Mouse (Mus musculus) common myeloid progenitor, adult 5-6 weeks (primary cell): Measurements from ENCODE around the gene Ctbp2. TPM values are rescaled to one million over a fixed set of nuclear protein-coding genes. Genes with fewer than 3 reads are reported as not detected.

Source experiments
- ATAC-seq: replicated peaks from 2 replicates; pipeline ENCODE4 v1.8.0; 2016; ENCODE audit warnings: low read depth, mild to moderate bottlenecking, moderate TSS enrichment, inconsistent platforms; ENCODE audit not compliant: poor library complexity, severe bottlenecking
- total RNA-seq: library from RNA; stranded (forward); fragments of 200-1000, 187-1606 nt; gene quantifications from 2 replicates; pipeline ENCODE4 v1.2.3, GENCODE M21; 2017

The Ctbp2 gene
- total RNA-seq, 1 experiment from 2014 or later = 43.4 TPM

DNA sequence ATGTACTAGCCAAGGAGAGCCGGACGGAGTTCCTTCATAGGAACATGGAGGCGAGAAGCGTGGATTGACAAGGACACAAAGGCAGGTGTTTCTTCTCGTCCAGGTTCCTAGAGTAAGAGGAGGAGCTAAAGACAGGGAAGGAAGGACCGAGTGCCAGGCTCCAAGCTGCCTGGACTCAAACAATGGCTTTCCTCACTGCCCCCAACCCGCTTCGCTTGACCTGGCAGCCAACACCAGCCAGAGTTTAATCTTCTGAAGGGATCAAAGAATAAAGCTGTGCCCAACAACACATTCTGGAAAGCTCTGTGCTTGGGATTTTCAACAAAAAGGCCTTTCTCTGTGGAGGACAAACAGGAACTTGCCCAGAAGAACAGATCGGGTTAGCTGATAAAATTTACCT lies 70.4 kb downstream of the Ctbp2 start:
- no peak for ATAC-seq

DNA sequence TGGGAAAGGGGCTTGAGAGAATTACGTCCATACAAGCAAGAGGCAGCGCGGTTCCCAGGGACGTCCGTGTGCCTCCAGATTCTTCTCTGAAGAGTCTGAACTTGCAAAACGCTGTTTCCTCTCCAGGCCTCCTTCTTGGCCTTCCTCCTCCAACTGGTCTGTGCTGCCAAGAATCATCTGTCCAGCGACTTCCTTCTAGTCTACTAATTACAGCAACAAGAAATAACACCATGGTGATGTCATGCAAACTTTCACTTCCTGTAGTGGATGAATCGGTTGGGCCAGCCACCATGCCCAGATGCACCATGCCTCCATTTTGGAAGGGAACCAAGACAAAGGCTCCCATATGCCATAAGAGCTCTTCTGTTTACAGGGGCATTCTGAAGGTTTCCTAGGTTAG lies 71.3 kb downstream of the Ctbp2 start:
- ATAC-seq = peak; percentile 91

DNA sequence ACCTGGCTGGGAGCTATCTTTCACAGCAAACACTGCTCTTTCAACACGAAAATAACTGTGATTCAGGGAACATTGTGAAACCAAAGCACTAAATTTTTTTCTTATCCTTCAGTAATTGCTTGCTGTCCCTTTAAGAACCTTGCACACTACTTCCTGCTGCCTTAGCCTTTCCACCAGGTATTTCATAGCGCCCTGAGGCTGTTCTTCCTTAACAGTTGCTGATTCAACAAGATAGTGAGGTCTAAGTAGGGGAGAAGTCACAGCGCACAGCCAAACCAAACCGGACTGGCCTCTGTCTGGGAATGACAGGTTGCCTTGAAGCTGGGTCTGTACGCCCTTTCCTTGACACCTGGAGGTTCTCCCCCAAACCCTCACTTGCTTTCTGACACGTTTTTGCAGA lies 73.5 kb downstream of the Ctbp2 start:
- ATAC-seq = no peak

DNA sequence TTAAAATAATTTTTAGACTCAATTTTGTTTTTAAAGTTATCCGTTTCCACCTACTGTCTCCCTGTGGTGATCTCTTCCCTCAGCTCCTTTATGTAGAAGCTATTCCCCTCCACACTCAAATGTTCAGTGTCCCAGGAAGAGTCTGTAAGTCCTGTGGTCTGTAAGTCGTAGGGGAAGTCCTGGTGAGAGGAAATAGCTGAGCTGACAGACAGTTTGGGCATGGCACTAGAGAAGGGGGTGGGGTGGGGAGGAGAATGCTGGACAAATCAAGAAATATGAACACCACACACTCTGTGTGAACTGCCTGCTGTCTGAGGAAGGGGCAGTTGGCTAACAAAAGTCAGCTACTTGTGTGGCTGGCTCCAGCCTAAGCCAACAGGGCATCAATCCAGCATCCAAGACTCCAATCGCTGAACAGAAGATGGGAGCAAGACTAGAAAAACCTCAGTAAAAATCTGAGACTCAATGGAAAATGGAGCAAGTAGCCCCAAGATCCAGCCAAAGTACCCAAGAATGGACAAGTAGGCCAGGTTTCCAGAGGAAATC lies 76.0 kb downstream of the Ctbp2 start:
- peak; percentile 71 for ATAC-seq

DNA sequence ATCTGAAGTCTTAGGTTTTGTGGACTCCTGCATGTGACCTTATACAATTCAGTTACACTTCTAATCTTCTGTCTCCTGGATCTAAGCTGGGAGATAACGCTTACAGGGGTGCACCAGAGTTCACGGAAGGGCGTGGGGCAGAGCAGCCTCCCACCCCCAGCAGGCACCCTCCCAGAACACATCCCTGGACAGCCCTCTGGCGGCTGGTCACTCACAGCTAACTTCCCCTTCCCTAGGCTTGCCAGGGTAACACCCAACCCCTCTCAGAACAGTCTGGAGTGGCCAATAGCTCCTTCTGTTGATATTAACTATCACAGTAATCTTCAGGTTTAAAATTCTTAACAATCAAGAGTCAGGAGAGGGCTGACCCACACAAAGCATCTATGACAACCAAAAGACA lies 76.9 kb downstream of the Ctbp2 start:
- ATAC-seq = peak; percentile 36; the same call in 1 of the 2 replicates

- ATAC-seq = no peak
Observed at GRCm38 (mm10) chr7:133044721-133045120, 79.4 kb downstream of the Ctbp2 start.

GRCm38 (mm10) chr7:133041784-133042183 lies 82.4 kb downstream of the Ctbp2 start:
- ATAC-seq = no peak

GRCm38 (mm10) chr7:133040688-133041345 lies 83.3 kb downstream of the Ctbp2 start:
- ATAC-seq = no peak

- no peak for ATAC-seq
Observed at GRCm38 (mm10) chr7:133039556-133040255, 84.4 kb downstream of the Ctbp2 start.

DNA sequence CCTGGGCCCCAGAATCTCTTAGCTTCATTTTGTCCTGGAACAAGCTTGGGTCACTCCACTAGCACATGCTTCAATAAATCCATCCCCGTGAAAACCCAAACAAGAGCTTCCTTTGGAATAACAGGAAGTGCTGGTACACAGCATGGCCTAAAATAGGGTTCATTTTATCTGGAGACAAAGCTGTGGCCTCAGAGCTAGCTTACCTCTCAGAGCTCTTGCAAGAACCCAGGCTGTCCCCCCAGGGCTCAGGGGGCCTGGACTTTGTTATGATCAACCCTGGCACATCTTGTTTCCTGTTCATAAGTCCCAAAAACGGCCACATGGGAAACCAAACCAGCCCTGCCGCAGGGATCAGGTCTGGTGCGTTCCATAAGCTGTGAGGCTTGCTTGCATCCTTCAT lies 86.5 kb downstream of the Ctbp2 start:
- ATAC-seq = no peak

DNA sequence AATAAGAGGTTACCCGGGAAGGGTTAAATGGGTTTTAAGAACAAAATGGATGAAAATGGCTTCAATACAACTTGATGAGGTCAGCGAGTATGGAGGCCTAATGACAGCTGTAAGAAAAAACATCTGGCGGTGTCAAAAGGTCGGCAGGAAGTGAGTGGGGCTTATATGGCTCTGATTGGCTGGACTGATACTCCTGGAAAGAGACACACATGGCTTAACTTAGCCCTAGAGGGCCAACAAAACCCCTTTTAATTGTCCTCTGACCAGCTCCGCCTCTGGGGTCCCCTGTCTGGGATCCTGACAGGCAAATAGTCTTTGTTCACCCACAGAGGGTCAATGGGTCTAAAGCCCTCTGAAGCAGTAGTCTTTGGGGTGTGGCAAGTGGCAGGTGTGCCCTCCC lies 86.9 kb downstream of the Ctbp2 start:
- no peak for ATAC-seq

GRCm38 (mm10) chr7:133035901-133036300 lies 88.3 kb downstream of the Ctbp2 start:
- ATAC-seq = no peak

- ATAC-seq = peak; percentile 83
Observed at GRCm38 (mm10) chr7:133032589-133033203, 91.5 kb downstream of the Ctbp2 start.

- no peak for ATAC-seq
Observed at GRCm38 (mm10) chr7:133029496-133030047, 94.6 kb downstream of the Ctbp2 start.

- ATAC-seq = no peak
Observed at GRCm38 (mm10) chr7:133029004-133029403, 95.2 kb downstream of the Ctbp2 start.

- ATAC-seq = no peak
Observed at GRCm38 (mm10) chr7:133027930-133028329, 96.2 kb downstream of the Ctbp2 start.

GRCm38 (mm10) chr7:133024694-133025093 lies 99.5 kb downstream of the Ctbp2 start:
- peak; percentile 64 for ATAC-seq

DNA sequence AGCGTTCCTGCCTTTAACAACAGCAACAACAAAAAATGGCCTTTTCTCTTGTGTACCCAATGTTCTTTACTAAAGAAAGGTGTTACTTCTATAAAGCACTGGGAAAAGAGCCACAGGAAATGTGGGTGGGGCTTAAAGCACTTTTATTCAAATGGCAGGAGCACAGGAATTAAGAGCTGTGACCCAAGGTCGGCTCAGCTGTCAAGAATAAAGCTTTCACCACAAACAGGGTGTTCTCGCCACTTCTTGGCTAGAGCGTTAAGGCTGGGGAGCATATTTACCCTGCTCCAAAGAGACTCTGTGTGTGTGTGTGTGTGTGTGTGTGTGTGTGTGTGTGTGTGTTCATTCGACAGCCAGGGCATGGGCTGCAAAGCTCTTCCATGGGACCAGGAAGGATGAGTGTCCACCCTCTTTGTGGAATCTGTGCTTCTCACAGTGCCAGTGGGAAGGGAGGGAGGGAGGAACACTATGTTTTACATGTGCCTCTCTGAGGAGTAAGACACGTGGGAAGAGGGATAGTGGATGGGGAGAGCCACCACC lies 104.6 kb downstream of the Ctbp2 start:
- ATAC-seq = no peak

DNA sequence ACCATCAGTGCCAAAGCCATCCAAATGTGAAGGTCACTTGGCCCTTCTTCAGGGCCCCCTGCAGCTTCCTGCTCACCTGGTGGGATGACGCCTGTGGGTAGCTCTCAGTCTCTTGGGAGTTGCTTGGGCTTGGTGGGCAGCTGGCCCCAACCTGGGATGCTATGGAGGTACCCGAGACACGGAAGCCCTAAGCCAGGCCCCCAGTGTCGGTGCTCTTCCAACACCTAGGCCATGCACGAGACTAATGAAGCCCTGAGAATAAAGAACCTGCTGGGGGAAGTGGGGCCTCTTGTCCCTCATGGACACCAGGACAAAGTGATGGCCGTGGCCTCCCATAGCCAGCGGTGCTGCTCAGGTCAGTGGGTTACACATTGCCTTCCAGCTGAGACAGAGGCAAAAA lies 105.2 kb downstream of the Ctbp2 start:
- ATAC-seq = no peak

GRCm38 (mm10) chr7:133015416-133016070 lies 108.6 kb downstream of the Ctbp2 start:
- ATAC-seq = no peak
